Mouse (Mus musculus) hindbrain, embryonic 12.5 days (tissue): Measurements from ENCODE around the gene Ccnyl1. TPM values are rescaled to one million over a fixed set of nuclear protein-coding genes. Genes with fewer than 3 reads are reported as not detected.

Experiments used
- ATAC-seq: fragments of 200-750 bp; cut with Nextera tagmentation; 2 replicates; pipeline ENCODE4 v1.8.0; 2017; ENCODE audit warnings: moderate TSS enrichment; ENCODE audit not compliant: low FRiP score
- H3K27ac ChIP-seq: fragments of 300-500 bp; sonication (generic); 2 replicates; pipeline ENCODE4 v1.5.1; 2016; ENCODE audit warnings: mild to moderate bottlenecking
- H3K27me3 ChIP-seq: fragments of 300-500 bp; sonication (generic); 2 replicates; pipeline ENCODE4 v1.6.1; 2016; ENCODE audit warnings: mild to moderate bottlenecking
- H3K36me3 ChIP-seq: fragments of 300-500 bp; sonication (generic); 2 replicates; pipeline ENCODE4 v1.6.1; 2016; ENCODE audit warnings: mild to moderate bottlenecking
- H3K4me1 ChIP-seq: fragments of 300-500 bp; sonication (generic); 2 replicates; pipeline ENCODE4 v1.6.1; 2016
- H3K4me2 ChIP-seq: fragments of 300-500 bp; sonication (generic); replicated peaks from 2 replicates; pipeline ENCODE4 v1.6.1; 2016; ENCODE audit warnings: mild to moderate bottlenecking
- H3K4me3 ChIP-seq: fragments of 300-500 bp; sonication (generic); 2 replicates; pipeline ENCODE4 v1.5.1; 2016; ENCODE audit warnings: mild to moderate bottlenecking
- H3K9ac ChIP-seq: fragments of 300-500 bp; sonication (generic); 2 replicates; pipeline ENCODE4 v1.6.1; 2016; ENCODE audit warnings: mild to moderate bottlenecking, moderate library complexity
- H3K9me3 ChIP-seq: fragments of 300-500 bp; sonication (generic); replicated peaks from 2 replicates; pipeline ENCODE4 v1.6.1; 2016; ENCODE audit warnings: mild to moderate bottlenecking
- WGBS: fragments of 180-500 bp; shearing (Covaris S2); methylation state at CpG from one replicate; pipeline ENCODE4 v1.1.7; 2016; 5-methylcytosine and 5-hydroxymethylcytosine counted together
- polyA plus RNA-seq: library from polyadenylated mRNA; unstranded; fragments of >200 nt; fragmentation: Nextera tagmentation; extraction: Ambion mirVana; gene quantifications from 2 replicates; pipeline ENCODE4 v1.2.1, GENCODE M21; 2016

Gene Ccnyl1
- polyA plus RNA-seq, 1 experiment from 2014 or later, result 7.8 TPM

GRCm38 (mm10) chr1:64709891-64710290 lies 19.6 kb downstream of the Ccnyl1 start:
- Histone ChIP-seq H3K27ac (no peak overlapping the region), H3K36me3 (peaks cover 16% of the 10 kb centered on the region), H3K4me3 (no peak overlapping the region), H3K9me3 (no peaks in the 10 kb centered on the region), H3K4me2 (no peak overlapping the region), H3K27me3 (no peaks in the 10 kb centered on the region), H3K9ac (no peak overlapping the region), H3K4me1 (no peaks in the 10 kb centered on the region)
- no peak for ATAC-seq
- 25% methylated on average over 2 of the region's 2 CpGs for WGBS

- 83% methylated on average over 14 of the region's 14 CpGs for WGBS
- no peak for ATAC-seq
These were observed 21.9 kb downstream of the Ccnyl1 start for GRCm38 (mm10) chr1:64712006-64712760.

GRCm38 (mm10) chr1:64715458-64715857 lies 25.2 kb downstream of the Ccnyl1 start:
- 87% methylated on average over 2 of the region's 2 CpGs for WGBS

More at GRCm38 (mm10) chr1:64712006-64712760, 21.9 kb downstream of the Ccnyl1 start:
- Histone ChIP-seq H3K4me2 (no peak overlapping the region), H3K27ac (no peak overlapping the region), H3K36me3 (peaks cover 28% of the 10 kb centered on the region), H3K4me3 (no peak overlapping the region), H3K9me3 (no peaks in the 10 kb centered on the region), H3K4me1 (no peaks in the 10 kb centered on the region), H3K27me3 (no peaks in the 10 kb centered on the region), H3K9ac (no peak overlapping the region)

DNA sequence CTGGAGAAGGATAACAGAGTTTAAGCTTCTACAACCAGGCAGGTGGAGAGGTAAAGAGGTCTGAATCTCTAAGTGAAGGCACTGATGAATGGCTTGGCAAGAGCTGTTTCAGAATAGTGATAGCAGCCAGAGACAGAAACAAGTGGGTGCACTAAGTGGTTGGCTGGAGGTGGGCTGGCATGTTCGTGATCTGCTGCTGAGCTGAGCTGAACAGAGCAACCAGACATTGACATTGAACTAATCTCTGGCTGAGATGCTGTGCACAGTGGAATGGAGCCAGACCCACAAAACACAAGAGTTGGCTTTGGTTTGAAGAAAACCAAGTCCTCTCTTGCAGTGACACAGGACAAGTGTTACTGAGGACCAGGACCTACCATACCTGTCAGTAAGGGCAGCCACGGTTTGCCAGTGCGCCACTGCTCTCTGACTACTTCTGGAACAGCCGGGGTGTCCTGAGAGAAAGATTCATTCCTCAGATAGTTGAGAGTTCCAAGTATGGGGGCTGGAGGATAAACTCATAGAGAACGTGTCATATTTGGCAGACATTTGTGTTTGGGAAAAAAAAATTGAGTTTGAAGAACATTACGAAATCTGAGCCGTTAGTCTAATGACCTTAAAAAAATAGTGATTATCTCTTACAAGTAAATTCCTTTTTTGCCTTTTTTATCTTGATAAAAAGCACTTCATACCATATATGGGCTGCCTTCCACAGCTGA lies 26.5 kb downstream of the Ccnyl1 start:
- H3K4me2 ChIP-seq, result no peak overlapping the region

More at GRCm38 (mm10) chr1:64715458-64715857, 25.2 kb downstream of the Ccnyl1 start:
- Histone ChIP-seq H3K27ac (no peak overlapping the region), H3K36me3 (peaks cover 23% of the 10 kb centered on the region), H3K27me3 (no peaks in the 10 kb centered on the region), H3K9me3 (no peaks in the 10 kb centered on the region), H3K4me2 (no peak overlapping the region), H3K4me1 (no peaks in the 10 kb centered on the region), H3K4me3 (no peak overlapping the region), H3K9ac (no peak overlapping the region)
- ATAC-seq, result no peak

GRCm38 (mm10) chr1:64717504-64717903 lies 27.2 kb downstream of the Ccnyl1 start:
- no peaks in the 10 kb centered on the region for H3K27me3 ChIP-seq
- H3K9ac ChIP-seq, result no peak overlapping the region
- no peak for ATAC-seq
- H3K4me1 ChIP-seq, result peaks cover 6% of the 10 kb centered on the region
- H3K4me3 ChIP-seq, result no peak overlapping the region
- no peaks in the 10 kb centered on the region for H3K9me3 ChIP-seq
- H3K4me2 ChIP-seq, result no peak overlapping the region
- no peak overlapping the region for H3K27ac ChIP-seq
- peaks cover 32% of the 10 kb centered on the region for H3K36me3 ChIP-seq

More for the DNA sequence above, 26.5 kb downstream of the Ccnyl1 start:
- no peak overlapping the region for H3K9ac ChIP-seq
- 94% methylated on average over 7 of the region's 7 CpGs for WGBS
- ATAC-seq, result no peak
- H3K36me3 ChIP-seq, result peaks cover 28% of the 10 kb centered on the region
- no peak overlapping the region for H3K27ac ChIP-seq
- H3K9me3 ChIP-seq, result no peaks in the 10 kb centered on the region
- no peak overlapping the region for H3K4me3 ChIP-seq
- H3K4me1 ChIP-seq, result peaks cover 6% of the 10 kb centered on the region
- no peaks in the 10 kb centered on the region for H3K27me3 ChIP-seq

DNA sequence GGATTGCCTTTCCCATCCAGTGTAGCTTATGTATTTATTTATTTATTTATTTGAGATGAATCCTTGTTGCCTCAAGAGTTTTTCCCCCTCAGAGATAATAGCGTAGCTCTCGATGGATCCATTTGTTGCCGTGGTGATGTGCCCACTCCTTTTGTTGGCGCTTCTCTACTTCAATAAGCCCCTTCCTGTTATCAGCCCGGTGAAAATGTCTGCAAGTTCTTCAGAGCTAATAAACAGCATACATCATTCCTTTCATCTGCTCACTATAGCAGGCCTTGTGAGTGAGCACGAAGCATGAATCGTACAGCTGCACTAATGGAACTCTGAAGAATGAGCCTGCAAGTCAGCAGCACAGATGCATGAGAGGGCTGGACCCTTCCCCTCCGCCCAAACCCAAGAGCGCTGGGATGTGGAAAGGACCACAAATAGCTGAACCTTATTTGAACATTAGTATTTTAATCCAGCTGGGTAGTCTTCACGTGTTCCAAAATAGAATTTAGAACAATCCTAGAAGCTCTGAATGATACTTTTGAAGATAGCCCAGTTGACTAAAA lies 30.9 kb downstream of the Ccnyl1 start:
- H3K9me3 ChIP-seq, result no peaks in the 10 kb centered on the region

GRCm38 (mm10) chr1:64730046-64730445 lies 39.8 kb downstream of the Ccnyl1 start:
- Histone ChIP-seq H3K4me3 (no peak overlapping the region), H3K27me3 (peaks cover 33% of the 10 kb centered on the region), H3K4me2 (no peak overlapping the region), H3K27ac (no peak overlapping the region), H3K36me3 (0 out of 2 replicates have a peak, but pooled peaks cover 2% of the 10 kb centered on the region), H3K9me3 (no peaks in the 10 kb centered on the region), H3K9ac (no peak overlapping the region), H3K4me1 (peaks cover 10% of the 10 kb centered on the region)
- no peak for ATAC-seq
- 73% methylated on average over 4 of the region's 4 CpGs for WGBS

More for the DNA sequence above, 30.9 kb downstream of the Ccnyl1 start:
- no peaks in the 10 kb centered on the region for H3K27me3 ChIP-seq
- H3K27ac ChIP-seq, result no peak overlapping the region; the same call in 1 of the 2 replicates
- H3K4me2 ChIP-seq, result no peak overlapping the region
- H3K4me3 ChIP-seq, result no peak overlapping the region
- H3K4me1 ChIP-seq, result peaks cover 6% of the 10 kb centered on the region
- 60% methylated on average over 10 of the region's 10 CpGs for WGBS
- no peak overlapping the region for H3K9ac ChIP-seq
- H3K36me3 ChIP-seq, result peaks cover 25% of the 10 kb centered on the region
- peak; percentile 61 for ATAC-seq

DNA sequence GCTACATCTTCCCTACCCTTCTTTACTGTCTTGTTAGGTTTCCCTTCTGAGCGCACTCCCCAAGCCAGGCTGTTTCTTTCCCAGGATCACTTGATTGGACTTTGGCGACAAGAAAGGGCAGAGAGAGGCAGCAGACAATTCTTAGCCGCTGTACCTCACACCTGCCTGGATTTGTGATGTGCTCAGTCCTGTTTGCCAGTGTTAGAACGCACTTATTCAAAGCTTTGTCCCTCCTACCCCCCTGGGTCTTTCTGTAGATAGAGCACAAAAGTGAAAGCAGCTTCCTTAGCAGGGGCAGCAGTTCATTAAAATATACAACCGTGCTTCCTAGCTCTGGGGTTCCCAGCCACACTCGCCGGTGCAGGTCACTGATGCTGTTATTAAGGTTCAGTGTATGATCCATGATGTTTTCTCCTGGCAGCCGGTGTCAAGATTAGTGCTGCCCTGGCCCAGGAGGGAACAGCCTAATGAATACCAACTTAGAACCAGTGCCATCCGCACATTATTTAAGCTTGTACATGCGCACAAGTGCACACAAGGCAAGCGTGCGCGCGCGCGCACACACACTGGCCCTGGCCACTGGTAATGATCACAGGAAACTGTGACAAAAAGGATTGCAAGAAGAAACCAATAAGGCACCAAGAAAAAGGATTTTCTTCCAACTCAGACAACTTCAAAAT lies 41.2 kb downstream of the Ccnyl1 start:
- Histone ChIP-seq H3K4me2 (no peak overlapping the region), H3K9ac (no peak overlapping the region), H3K27me3 (peaks cover 47% of the 10 kb centered on the region), H3K36me3 (no peaks in the 10 kb centered on the region), H3K4me3 (no peak overlapping the region), H3K9me3 (no peaks in the 10 kb centered on the region), H3K27ac (no peak overlapping the region), H3K4me1 (peaks cover 22% of the 10 kb centered on the region)
- 62% methylated on average over 16 of the region's 16 CpGs for WGBS
- ATAC-seq, result no peak

DNA sequence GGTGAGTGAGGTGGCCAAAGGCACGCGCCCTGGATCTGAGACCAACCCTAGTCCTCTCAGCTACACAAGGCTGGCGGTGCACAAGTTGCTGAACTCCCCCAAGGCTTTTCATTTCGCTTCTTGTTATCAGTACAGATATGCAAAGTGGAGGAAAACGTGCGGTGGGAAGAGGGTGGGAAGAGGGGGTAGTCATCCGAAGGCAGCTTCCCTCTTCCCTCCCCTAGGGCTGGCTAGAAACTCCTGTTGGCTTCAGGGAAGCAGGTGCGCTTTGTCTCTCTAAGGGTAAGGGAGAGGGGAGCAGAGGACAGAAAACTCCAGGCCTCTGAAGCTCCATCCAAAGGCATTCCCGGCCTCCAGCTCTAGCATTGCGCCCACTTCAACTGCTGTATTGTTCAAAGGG lies 41.9 kb downstream of the Ccnyl1 start:
- Histone ChIP-seq H3K4me1 (peaks cover 29% of the 10 kb centered on the region), H3K9ac (no peak overlapping the region), H3K36me3 (no peaks in the 10 kb centered on the region), H3K4me3 (no peak overlapping the region), H3K9me3 (no peaks in the 10 kb centered on the region), H3K27me3 (peaks cover 54% of the 10 kb centered on the region), H3K27ac (no peak overlapping the region), H3K4me2 (no peak overlapping the region)
- ATAC-seq, result no peak
- 34% methylated on average over 10 of the region's 10 CpGs for WGBS

- ATAC-seq, result no peak
- H3K27me3 ChIP-seq, result peaks cover 60% of the 10 kb centered on the region
- H3K36me3 ChIP-seq, result no peaks in the 10 kb centered on the region
- H3K4me1 ChIP-seq, result peaks cover 30% of the 10 kb centered on the region
- H3K4me3 ChIP-seq, result no peak overlapping the region
- H3K4me2 ChIP-seq, result no peak overlapping the region
- 50% methylated on average over 7 of the region's 7 CpGs for WGBS
- H3K9ac ChIP-seq, result no peak overlapping the region
- H3K27ac ChIP-seq, result no peak overlapping the region
- no peaks in the 10 kb centered on the region for H3K9me3 ChIP-seq
These were observed 42.5 kb downstream of the Ccnyl1 start for GRCm38 (mm10) chr1:64732637-64733200.

GRCm38 (mm10) chr1:64733453-64734245 lies 43.4 kb downstream of the Ccnyl1 start:
- no peaks in the 10 kb centered on the region for H3K36me3 ChIP-seq
- no peak overlapping the region for H3K4me3 ChIP-seq
- WGBS, result 14% methylated on average over 11 of the region's 11 CpGs
- peaks cover 36% of the 10 kb centered on the region for H3K4me1 ChIP-seq
- no peak overlapping the region for H3K27ac ChIP-seq
- no peak overlapping the region for H3K9ac ChIP-seq
- no peak for ATAC-seq
- H3K4me2 ChIP-seq, result peak overlapping the region; percentile 17
- peaks cover 68% of the 10 kb centered on the region for H3K27me3 ChIP-seq
- H3K9me3 ChIP-seq, result no peaks in the 10 kb centered on the region
